Mouse (Mus musculus) gastrocnemius, postnatal 36 days (tissue): ENCODE measurements around the gene Hivep3. TPM values are rescaled to one million over a fixed set of nuclear protein-coding genes. Genes with fewer than 3 reads are reported as not detected.
A peak's percentile ranks its signal among the peaks of the same experiment; 100 is the strongest.

Experiments used
- DNase-seq, 2 experiments: peaks; one replicate each; pipeline ENCODE4 v3.0.0; 2022
- intact Hi-C: fragments of 180-260 bp; cut with DNase I; formaldehyde crosslinking; loops from one replicate; pipeline ENCODE4 v1.15.1; 2025
- total RNA-seq, 2 experiments: library from RNA; stranded (reverse); gene quantifications; 2 replicates each; pipeline ENCODE4 v1.2.3; 2021

Hivep3 gene
- total RNA-seq, 2 experiments from 2014 or later: 2.2 to 3.5 TPM

GRCm38 (mm10) chr4:119990346-119990745 lies 256.8 kb downstream of the Hivep3 start:
- no peak for DNase-seq
- intact Hi-C loops: no loop called here

GRCm38 (mm10) chr4:119990841-119991240 lies 257.3 kb downstream of the Hivep3 start:
- intact Hi-C loops: no loop called here
- no peak for DNase-seq

- intact Hi-C loops: no loop called here
- DNase-seq: no peak
These were observed 258.2 kb downstream of the Hivep3 start for GRCm38 (mm10) chr4:119991758-119992157.

- no peak for DNase-seq
- intact Hi-C loops: no loop called here
These were observed 262.8 kb downstream of the Hivep3 start for GRCm38 (mm10) chr4:119996377-119996776.

GRCm38 (mm10) chr4:119997351-119997750 lies 263.8 kb downstream of the Hivep3 start:
- no peak for DNase-seq
- intact Hi-C loops: no loop called here

- intact Hi-C loops: no loop called here
- DNase-seq: no peak
These were observed 265.3 kb downstream of the Hivep3 start for GRCm38 (mm10) chr4:119998911-119999310.

GRCm38 (mm10) chr4:120000881-120001280 lies 267.3 kb downstream of the Hivep3 start:
- no peak for DNase-seq
- intact Hi-C loops: no loop called here

- intact Hi-C loops: no loop called here
- DNase-seq: no peak
These were observed 269.4 kb downstream of the Hivep3 start for GRCm38 (mm10) chr4:120003006-120003405.

GRCm38 (mm10) chr4:120006046-120006445 lies 272.5 kb downstream of the Hivep3 start:
- no peak for DNase-seq

GRCm38 (mm10) chr4:120007889-120008288 lies 274.3 kb downstream of the Hivep3 start:
- intact Hi-C loops: no loop called here
- DNase-seq: no peak

More at GRCm38 (mm10) chr4:120006046-120006445, 272.5 kb downstream of the Hivep3 start:
- intact Hi-C loops: no loop called here

GRCm38 (mm10) chr4:120009151-120009550 lies 275.6 kb downstream of the Hivep3 start:
- intact Hi-C loops: no loop called here
- peak in 1 of 2 experiments; percentile 40 for DNase-seq

GRCm38 (mm10) chr4:120011788-120012187 lies 278.2 kb downstream of the Hivep3 start:
- no peak for DNase-seq
- intact Hi-C loops: no loop called here

GRCm38 (mm10) chr4:120012891-120013290 lies 279.3 kb downstream of the Hivep3 start:
- DNase-seq: no peak
- intact Hi-C loops: no loop called here

GRCm38 (mm10) chr4:120018426-120018825 lies 284.8 kb downstream of the Hivep3 start:
- intact Hi-C loops: no loop called here
- DNase-seq: no peak

GRCm38 (mm10) chr4:120022392-120022791 lies 288.8 kb downstream of the Hivep3 start:
- DNase-seq: no peak
- intact Hi-C loops: no loop called here

GRCm38 (mm10) chr4:120023221-120023840 lies 289.7 kb downstream of the Hivep3 start:
- intact Hi-C loops: no loop called here
- DNase-seq: no peak

- no peak for DNase-seq
- intact Hi-C loops: no loop called here
These were observed 290.5 kb downstream of the Hivep3 start for GRCm38 (mm10) chr4:120024071-120024470.

GRCm38 (mm10) chr4:120027671-120028070 lies 294.1 kb downstream of the Hivep3 start:
- no peak for DNase-seq
- intact Hi-C loops: no loop called here

GRCm38 (mm10) chr4:120029937-120030336 lies 296.4 kb downstream of the Hivep3 start:
- intact Hi-C loops: loop anchor here (5.0 kb wide), 1 partner anchor 72 kb away; no protein-coding TSS in a partner anchor
- DNase-seq: no peak

GRCm38 (mm10) chr4:120032320-120032983 lies 298.9 kb downstream of the Hivep3 start:
- intact Hi-C loops: loop anchor here (5.0 kb wide), 1 partner anchor 70 kb away; no protein-coding TSS in a partner anchor
- DNase-seq: peak in 1 of 2 experiments; percentile 27

GRCm38 (mm10) chr4:120032984-120033355 lies 299.4 kb downstream of the Hivep3 start:
- DNase-seq: peak in 1 of 2 experiments; percentile 23
- intact Hi-C loops: loop anchor here (5.0 kb wide), 1 partner anchor 69 kb away; no protein-coding TSS in a partner anchor

- intact Hi-C loops: no loop called here
- no peak for DNase-seq
These were observed 302.7 kb downstream of the Hivep3 start for GRCm38 (mm10) chr4:120036294-120036693.
